Mouse (Mus musculus): ENCODE data around the gene Rufy3. TPM values are rescaled to one million over a fixed set of nuclear protein-coding genes. Genes with fewer than 3 reads are reported as not detected.
"Not testable (repeated sequence)": the region's sequence is repeated elsewhere in the genome, so short reads cannot be mapped to it uniquely, and the experiment has no call there.

Gene Rufy3
- polyA plus RNA-seq, 1 experiment, result 4.9 TPM

DNA sequence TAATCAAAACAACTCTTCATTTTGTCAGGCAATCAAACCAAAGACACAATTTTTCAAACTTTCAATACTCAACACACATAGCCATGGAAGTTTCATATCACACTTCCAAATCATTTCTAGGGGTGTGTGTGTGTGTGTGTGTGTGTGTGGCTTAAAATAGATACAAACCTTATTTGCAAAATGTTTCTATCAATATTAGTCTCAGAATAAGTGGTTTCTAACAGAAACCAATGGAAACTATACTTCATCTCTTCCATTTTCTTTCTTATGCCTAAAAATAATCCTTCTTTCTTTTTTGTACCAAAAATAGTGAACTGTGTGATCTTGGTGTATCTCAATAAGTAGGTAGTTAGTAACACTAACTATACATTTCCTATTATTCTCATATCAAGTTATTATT, 24.0 kb upstream of the Rufy3 start:
- Histone ChIP-seq H3K27me3 (ENCODE audit: control insufficient read depth, insufficient read depth, insufficient read length) (no peaks in the 10 kb centered on the region), H3ac (ENCODE audit: control insufficient read depth, insufficient read length) (no peak overlapping the region), H3K4me3 (no peak overlapping the region), H3K79me2 (ENCODE audit: control insufficient read depth, insufficient read depth) (no peaks in the 10 kb centered on the region), H3K36me3 (ENCODE audit: control insufficient read depth, insufficient read depth) (no peaks in the 10 kb centered on the region), H3K4me2 (ENCODE audit: low read depth) (no peak overlapping the region)
- TF ChIP-seq SRF (IDR thresholded peaks at IDR 0.05; ENCODE audit: control insufficient read depth, insufficient read length, low read depth), result no peak
- TF ChIP-seq REST (IDR thresholded peaks at IDR 0.05; ENCODE audit: insufficient read depth, insufficient read length), result no peak
- TF ChIP-seq CEBPB (IDR thresholded peaks at IDR 0.05; ENCODE audit: insufficient read depth, poor library complexity, severe bottlenecking), result no peak
- TF ChIP-seq E2F4 (IDR thresholded peaks at IDR 0.05; ENCODE audit: insufficient read depth), result no peak
- no peak for TF ChIP-seq MYOD1 (IDR thresholded peaks at IDR 0.05; ENCODE audit: control insufficient read depth in 1 of 3, insufficient read length in 2 of 3, low read depth in 2 of 3)

- no peak overlapping the region for H3ac ChIP-seq (ENCODE audit: control insufficient read depth, insufficient read length)
- no peak overlapping the region for H3K4me3 ChIP-seq
- peak overlapping the region; percentile 45 for H3K4me2 ChIP-seq (ENCODE audit: low read depth)
- H3K36me3 ChIP-seq (ENCODE audit: control insufficient read depth, insufficient read depth), result no peaks in the 10 kb centered on the region
- H3K79me2 ChIP-seq (ENCODE audit: control insufficient read depth, insufficient read depth), result no peaks in the 10 kb centered on the region
- TF ChIP-seq MYOD1 (IDR thresholded peaks at IDR 0.05; ENCODE audit: control insufficient read depth in 1 of 3, insufficient read length in 2 of 3, low read depth in 2 of 3) (no peak), REST (IDR thresholded peaks at IDR 0.05; ENCODE audit: insufficient read depth, insufficient read length) (no peak), E2F4 (IDR thresholded peaks at IDR 0.05; ENCODE audit: insufficient read depth) (no peak), POLR2A (IDR thresholded peaks at IDR 0.05; ENCODE audit: insufficient read length, low read depth) (no peak), TCF12 (IDR thresholded peaks at IDR 0.05; ENCODE audit: insufficient read depth, poor library complexity, severe bottlenecking) (no peak), CEBPB (IDR thresholded peaks at IDR 0.05; ENCODE audit: insufficient read depth, poor library complexity, severe bottlenecking) (no peak), POLR2AphosphoS2 (IDR thresholded peaks at IDR 0.05; ENCODE audit: insufficient read length, low read depth) (no peak), MAX (IDR thresholded peaks at IDR 0.05; ENCODE audit: low read depth) (no peak), TCF3 (IDR thresholded peaks at IDR 0.05; ENCODE audit: insufficient read length, low read depth) (no peak), MYOG (IDR thresholded peaks at IDR 0.05; ENCODE audit: control insufficient read depth in 1 of 3, insufficient read depth in 1 of 3, insufficient read length in 2 of 3, low read depth in 2 of 3) (no peak), SRF (IDR thresholded peaks at IDR 0.05; ENCODE audit: control insufficient read depth, insufficient read length, low read depth) (no peak), USF1 (IDR thresholded peaks at IDR 0.05; ENCODE audit: low read depth) (no peak)
- no peaks in the 10 kb centered on the region for H3K27me3 ChIP-seq (ENCODE audit: control insufficient read depth, insufficient read depth, insufficient read length)
These were observed 22.1 kb upstream of the Rufy3 start for GRCm38 (mm10) chr5:88542651-88543282.

GRCm38 (mm10) chr5:88544411-88544810, 20.4 kb upstream of the Rufy3 start:
- H3ac ChIP-seq (ENCODE audit: control insufficient read depth, insufficient read length); H3K79me2 ChIP-seq (ENCODE audit: control insufficient read depth, insufficient read depth); H3K4me2 ChIP-seq (ENCODE audit: low read depth); H3K4me3 ChIP-seq; H3K27me3 ChIP-seq (ENCODE audit: control insufficient read depth, insufficient read depth, insufficient read length); H3K36me3 ChIP-seq (ENCODE audit: control insufficient read depth, insufficient read depth): not testable (repeated sequence)

DNA sequence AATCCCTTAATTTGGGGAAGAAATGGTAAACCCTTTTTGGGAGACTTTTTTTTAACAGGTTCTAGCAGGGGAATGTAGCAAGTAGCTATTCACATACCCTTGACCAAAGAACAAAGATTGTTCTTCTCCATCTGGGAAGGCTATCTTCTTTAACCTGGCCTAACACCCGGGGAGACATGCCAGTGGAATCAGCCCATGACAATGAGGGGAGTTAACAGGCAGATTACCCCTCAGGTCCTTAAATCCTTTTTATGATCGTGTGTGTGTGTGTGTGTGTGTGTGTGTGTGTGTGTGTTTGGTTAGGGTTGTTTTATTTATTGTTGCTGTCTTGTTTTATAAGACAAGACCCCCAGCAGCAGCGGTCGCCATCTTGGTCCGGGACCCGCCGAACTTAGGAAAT, 19.3 kb upstream of the Rufy3 start:
- TF ChIP-seq MAX (IDR thresholded peaks at IDR 0.05; ENCODE audit: low read depth) (no peak), POLR2AphosphoS2 (IDR thresholded peaks at IDR 0.05; ENCODE audit: insufficient read length, low read depth) (no peak)
- H3ac ChIP-seq (ENCODE audit: control insufficient read depth, insufficient read length), result no peak overlapping the region
- H3K4me2 ChIP-seq (ENCODE audit: low read depth), result no peak overlapping the region
- no peaks in the 10 kb centered on the region for H3K79me2 ChIP-seq (ENCODE audit: control insufficient read depth, insufficient read depth)
- no peaks in the 10 kb centered on the region for H3K27me3 ChIP-seq (ENCODE audit: control insufficient read depth, insufficient read depth, insufficient read length)
- H3K36me3 ChIP-seq (ENCODE audit: control insufficient read depth, insufficient read depth), result no peaks in the 10 kb centered on the region
- no peak overlapping the region for H3K4me3 ChIP-seq

GRCm38 (mm10) chr5:88553271-88554085, 11.4 kb upstream of the Rufy3 start:
- H3ac ChIP-seq (ENCODE audit: control insufficient read depth, insufficient read length), result peak overlapping the region; percentile 53
- no peaks in the 10 kb centered on the region for H3K27me3 ChIP-seq (ENCODE audit: control insufficient read depth, insufficient read depth, insufficient read length)
- no peaks in the 10 kb centered on the region for H3K36me3 ChIP-seq (ENCODE audit: control insufficient read depth, insufficient read depth)
- H3K4me3 ChIP-seq, result peak overlapping the region; percentile 96
- peak overlapping the region; percentile 83 for H3K4me2 ChIP-seq (ENCODE audit: low read depth)
- peaks cover 31% of the 10 kb centered on the region for H3K79me2 ChIP-seq (ENCODE audit: control insufficient read depth, insufficient read depth)
- TF ChIP-seq MYOD1 (IDR thresholded peaks at IDR 0.05; ENCODE audit: control insufficient read depth in 1 of 3, insufficient read length in 2 of 3, low read depth in 2 of 3) (no peak), SRF (IDR thresholded peaks at IDR 0.05; ENCODE audit: control insufficient read depth, insufficient read length, low read depth) (no peak), POLR2A (IDR thresholded peaks at IDR 0.05; ENCODE audit: insufficient read length, low read depth) (no peak), E2F4 (IDR thresholded peaks at IDR 0.05; ENCODE audit: insufficient read depth) (no peak), POLR2AphosphoS2 (IDR thresholded peaks at IDR 0.05; ENCODE audit: insufficient read length, low read depth) (no peak), TCF12 (IDR thresholded peaks at IDR 0.05; ENCODE audit: insufficient read depth, poor library complexity, severe bottlenecking) (no peak), USF1 (IDR thresholded peaks at IDR 0.05; ENCODE audit: low read depth) (no peak), MYOG (IDR thresholded peaks at IDR 0.05; ENCODE audit: control insufficient read depth in 1 of 3, insufficient read depth in 1 of 3, insufficient read length in 2 of 3, low read depth in 2 of 3) (no peak), CEBPB (IDR thresholded peaks at IDR 0.05; ENCODE audit: insufficient read depth, poor library complexity, severe bottlenecking) (no peak), REST (IDR thresholded peaks at IDR 0.05; ENCODE audit: insufficient read depth, insufficient read length) (no peak), TCF3 (IDR thresholded peaks at IDR 0.05; ENCODE audit: insufficient read length, low read depth) (no peak), MAX (IDR thresholded peaks at IDR 0.05; ENCODE audit: low read depth) (no peak)

All from myocyte (in vitro differentiated cells).